15 mouse cellular contexts compared by ENCODE assay signal in genomic region chr2:156626544-156626943, GRCm38 (mm10). TPM values are rescaled to one million over a fixed set of nuclear protein-coding genes. Genes with fewer than 3 reads are reported as not detected.
DNase-seq lines count a peak whose midpoint lies in the region; ATAC-seq and TF ChIP-seq lines count a peak whose summit lies in the region.
"Had no signal": no experiment of that assay in that cellular context is flagged by ENCODE, and none has a peak within 500 bp of the region (broad histone marks: within the 10 kb centered on the region; RNA-seq: fewer than 3 reads in every experiment).

No protein-coding gene starts in this region.

- peak; percentile 35 for DNase-seq in adrenal gland, postnatal 10 days
- no peak for DNase-seq in adrenal gland, postnatal 25 days
- peak; percentile 29 for DNase-seq in urinary bladder, postnatal 25 days (ENCODE audit: low spot score)
- no peak for DNase-seq in urinary bladder, adult 2 months (ENCODE audit: low spot score)
- peak; percentile 53 to 64 for DNase-seq in heart, postnatal 36 days
- DNase-seq in layer of hippocampus, adult 8-10 months (ENCODE audit: low spot score in 2 of 2) = no peak
- DNase-seq in forebrain, postnatal 0 days = no peak
- no peak for DNase-seq in thymus, adult 2 months
- DNase-seq: cerebellum, postnatal 14 days; layer of hippocampus, adult 9-11 months had no signal

- TF ChIP-seq POLR2A in thymus, adult 2 months (IDR thresholded peaks at IDR 0.05; ENCODE audit: control insufficient read depth, extremely low read depth, insufficient read depth, low read length, poor library complexity) = no peak

- no peak for TF ChIP-seq CTCF in forebrain, postnatal 0 days (IDR thresholded peaks at IDR 0.05; ENCODE audit: low read depth)
- TF ChIP-seq CTCF in thymus, adult 2 months (IDR thresholded peaks at IDR 0.05; ENCODE audit: borderline replicate concordance, control insufficient read depth, extremely low read depth, insufficient read depth, low read length, poor library complexity) = no peak

- no peak for ATAC-seq in forebrain, postnatal 0 days
- ATAC-seq: intestine, postnatal 0 days; midbrain, embryonic 16.5 days had no signal

- H3K9me3 ChIP-seq in forebrain, postnatal 0 days (ENCODE audit: low read length) = no peaks in the 10 kb centered on the region

- no peaks in the 10 kb centered on the region for H3K27me3 ChIP-seq in forebrain, postnatal 0 days (ENCODE audit: insufficient read depth, low read length)
- H3K27me3 ChIP-seq in thymus, adult 2 months (ENCODE audit: control insufficient read depth, insufficient read depth, low read length) = no peaks in the 10 kb centered on the region
- H3K27me3 ChIP-seq: embryonic facial prominence, embryonic 15.5 days had no signal

- H3K4me1 ChIP-seq in forebrain, postnatal 0 days (ENCODE audit: insufficient read depth) = no peaks in the 10 kb centered on the region
- no peaks in the 10 kb centered on the region for H3K4me1 ChIP-seq in thymus, adult 2 months (replicated peaks; ENCODE audit: control insufficient read depth, insufficient read depth, low read length)
- H3K4me1 ChIP-seq: embryonic facial prominence, embryonic 15.5 days; limb, embryonic 12.5 days had no signal

- no peak overlapping the region for H3K4me3 ChIP-seq in forebrain, postnatal 0 days (ENCODE audit: low read depth, low read length)
- no peak overlapping the region for H3K4me3 ChIP-seq in thymus, adult 2 months (ENCODE audit: control insufficient read depth, insufficient read depth, low read length)
- H3K4me3 ChIP-seq: embryonic facial prominence, embryonic 15.5 days; limb, embryonic 12.5 days; neural tube, embryonic 13.5 days had no signal

- intact Hi-C loops in heart, postnatal 36 days (cut with DNase I) = loop anchor here (2.0 kb wide), 1 partner anchor 42 kb away; no protein-coding TSS in a partner anchor

- H3K9ac ChIP-seq in forebrain, postnatal 0 days = no peak overlapping the region
- H3K9ac ChIP-seq: embryonic facial prominence, embryonic 15.5 days; limb, embryonic 12.5 days; neural tube, embryonic 13.5 days had no signal

- no peak overlapping the region for H3K27ac ChIP-seq in forebrain, postnatal 0 days (ENCODE audit: low read depth, low read length)
- no peak overlapping the region for H3K27ac ChIP-seq in thymus, adult 2 months (ENCODE audit: control insufficient read depth, insufficient read depth, low read length)
- H3K27ac ChIP-seq: embryonic facial prominence, embryonic 15.5 days; limb, embryonic 12.5 days; neural tube, embryonic 13.5 days had no signal

- 84% methylated on average over 8 of the region's 8 CpGs for WGBS in forebrain, postnatal 0 days
- 89% methylated on average over 8 of the region's 8 CpGs for WGBS in thymus, adult 2 months

- H3K4me2 ChIP-seq in forebrain, postnatal 0 days (ENCODE audit: low read depth) = no peak overlapping the region
- H3K4me2 ChIP-seq: embryonic facial prominence, embryonic 15.5 days; limb, embryonic 12.5 days; neural tube, embryonic 13.5 days had no signal

- H3K36me3 ChIP-seq in forebrain, postnatal 0 days (ENCODE audit: insufficient read depth) = no peaks in the 10 kb centered on the region
- H3K36me3 ChIP-seq in thymus, adult 2 months (ENCODE audit: control insufficient read depth, insufficient read depth, low read length) = no peaks in the 10 kb centered on the region
- H3K36me3 ChIP-seq: embryonic facial prominence, embryonic 15.5 days; limb, embryonic 12.5 days; neural tube, embryonic 13.5 days had no signal

RNA-seq across cellular contexts. Expression of gene Dlgap4, which starts 13.0 kb away (rescaled TPM):
- total RNA-seq in adrenal gland, postnatal 10 days (2021) = 10 to 100 TPM; 36.9 to 40.3 TPM
- total RNA-seq in adrenal gland, postnatal 25 days (2021) = 50.6 and 63.0 TPM in 2 replicates
- 67.0 and 95.5 TPM in 2 replicates for polyA plus RNA-seq in urinary bladder, adult 2 months (2012; rRNA removed)
- 10 to 100 TPM; 35.5 to 38.2 TPM for total RNA-seq in heart, postnatal 36 days (2021)
- total RNA-seq in layer of hippocampus, adult 8-10 months (2022) = 100 to 1,000 TPM; 180 to 193 (median 189) TPM
- 218 and 235 TPM in 2 replicates for total RNA-seq in forebrain, postnatal 0 days (2014; rRNA removed)
- polyA plus RNA-seq in forebrain, postnatal 0 days (2015; fragmentation: Nextera tagmentation; extraction: Ambion mirVana) = 327 and 354 TPM in 2 replicates
- polyA plus RNA-seq in thymus, adult 2 months (2012; rRNA removed) = 93.5 and 98.2 TPM in 2 replicates

Comparison
In these comparisons a context has a peak if more than half of its experiments do, and no peak if none do; other contexts are left out.
1. DNase-seq: peak in adrenal gland, postnatal 10 days (single experiment), urinary bladder, postnatal 25 days (single experiment) and heart, postnatal 36 days (2 of 2); none in adrenal gland, postnatal 25 days (single experiment), urinary bladder, adult 2 months (single experiment), layer of hippocampus, adult 8-10 months (0 of 2), forebrain, postnatal 0 days (single experiment) and thymus, adult 2 months (single experiment).